Mouse (Mus musculus) heart, postnatal 10 days (tissue): ENCODE measurements around the gene Ilf2. TPM values are rescaled to one million over a fixed set of nuclear protein-coding genes. Genes with fewer than 3 reads are reported as not detected.

ENCODE experiments used
- DNase-seq, 2 experiments: peaks; one replicate each; pipeline ENCODE4 v3.0.0; 2021
- intact Hi-C: fragments of 180-260 bp; cut with DNase I; formaldehyde crosslinking; loops from one replicate; pipeline ENCODE4 v1.15.1; 2025
- total RNA-seq, 2 experiments: library from RNA; stranded (reverse); gene quantifications; 2 replicates each; pipeline ENCODE4 v1.2.3; 2021

Gene Ilf2
- total RNA-seq, 2 experiments from 2014 or later, result 55.3 to 57.5 TPM

- no peak for DNase-seq
- intact Hi-C loops, result no loop called here
Measured at GRCm38 (mm10) chr3:90505216-90505615, 29.3 kb downstream of the Ilf2 start.

DNA sequence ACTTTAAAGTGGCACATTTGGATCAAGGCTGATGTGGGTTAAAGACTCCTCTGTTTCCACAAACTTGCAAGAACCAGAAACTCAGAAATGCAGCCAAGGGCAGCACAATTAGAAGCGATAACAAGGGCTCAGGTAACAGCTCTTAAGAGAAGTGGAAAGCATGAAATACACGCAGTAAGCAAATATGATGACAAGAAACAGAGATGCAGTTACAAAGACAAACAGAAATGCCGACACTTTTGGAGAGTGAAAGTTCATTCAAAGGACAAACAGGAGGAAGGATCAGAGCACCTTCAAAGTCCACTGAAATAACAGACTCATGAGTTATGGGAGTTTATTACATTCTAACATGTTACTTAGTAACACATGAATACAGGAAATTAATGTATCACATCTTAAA is 30.4 kb downstream of the Ilf2 start:
- intact Hi-C loops, result no loop called here
- DNase-seq, result no peak

DNA sequence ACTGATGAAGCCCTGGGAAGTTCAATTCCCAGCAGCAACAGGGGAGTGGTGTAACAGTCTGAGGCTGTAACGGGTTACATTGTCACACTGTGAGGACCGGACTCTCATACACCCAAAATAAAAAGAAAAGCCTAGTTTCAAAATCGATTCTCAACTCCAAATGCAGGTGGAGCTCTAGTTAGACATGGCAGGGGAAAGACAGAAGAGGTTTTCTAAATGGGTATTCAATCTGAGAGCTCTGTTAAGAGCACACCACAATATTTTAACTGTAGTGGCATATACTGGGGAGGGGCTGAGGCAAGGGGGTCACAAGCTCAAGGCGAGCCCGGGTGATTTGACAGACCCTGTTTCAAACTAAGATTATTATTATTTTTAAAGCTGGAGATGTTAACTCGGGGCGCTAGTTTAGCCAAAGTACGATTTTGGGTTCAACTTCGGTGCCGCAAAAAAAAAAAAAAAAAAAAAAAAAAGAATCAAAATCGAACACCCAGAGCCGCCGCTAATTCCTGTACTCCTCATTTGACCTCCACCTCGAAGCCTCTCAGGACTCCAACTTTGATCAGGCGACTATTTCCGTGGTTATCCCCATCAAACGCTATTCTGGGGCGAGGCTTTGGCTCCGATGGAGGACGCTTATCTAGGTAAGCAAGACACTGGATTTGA is 32.5 kb downstream of the Ilf2 start:
- intact Hi-C loops, result no loop called here
- DNase-seq, result peak in 1 of 2 experiments; percentile 19

GRCm38 (mm10) chr3:90508950-90509746 is 33.2 kb downstream of the Ilf2 start, which contains the start of gene Chtop:
Chtop (minus strand) TSS chr3:90509498.
- DNase-seq, result peak; percentile 100
- intact Hi-C loops, result no loop called here

DNA sequence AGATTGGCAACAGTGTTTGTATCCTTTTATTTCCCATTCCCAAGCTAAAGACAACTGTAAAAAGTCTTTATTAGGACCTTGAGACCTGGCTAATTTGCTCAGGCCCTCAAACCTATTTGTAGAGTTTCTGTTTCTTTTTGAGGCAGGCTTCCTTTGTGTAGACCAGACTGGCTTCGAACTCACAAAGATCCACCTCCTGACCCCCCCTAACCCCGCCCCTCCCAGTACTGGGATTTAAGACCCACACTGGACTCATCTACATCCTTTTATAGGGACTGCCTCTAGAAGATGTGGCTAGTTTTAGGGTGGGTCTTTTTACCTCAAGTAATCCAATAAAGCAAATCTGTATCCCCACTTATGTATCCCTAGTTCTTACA is 33.8 kb downstream of the Ilf2 start:
- intact Hi-C loops, result no loop called here
- no peak for DNase-seq

DNA sequence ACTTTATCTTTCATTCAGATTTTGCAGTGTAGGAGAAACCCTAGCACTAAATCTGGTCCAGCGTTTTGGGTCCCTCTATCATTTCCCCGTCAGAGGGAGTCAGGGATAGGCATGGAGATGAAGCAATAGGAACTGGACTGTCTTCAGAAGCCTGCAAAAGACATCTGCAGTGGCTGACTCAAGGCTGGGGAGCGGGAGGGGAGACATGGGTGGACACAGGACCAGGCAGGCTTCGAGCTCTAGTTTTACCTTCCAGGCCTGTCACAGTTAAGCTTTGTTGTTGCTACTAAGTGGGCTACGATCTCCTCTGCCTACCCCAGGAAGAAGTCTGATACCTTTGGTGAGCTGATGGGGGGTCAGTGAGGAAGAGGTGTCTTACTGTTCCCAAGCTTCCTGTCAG is 36.4 kb downstream of the Ilf2 start:
- intact Hi-C loops, result no loop called here
- DNase-seq, result no peak

DNA sequence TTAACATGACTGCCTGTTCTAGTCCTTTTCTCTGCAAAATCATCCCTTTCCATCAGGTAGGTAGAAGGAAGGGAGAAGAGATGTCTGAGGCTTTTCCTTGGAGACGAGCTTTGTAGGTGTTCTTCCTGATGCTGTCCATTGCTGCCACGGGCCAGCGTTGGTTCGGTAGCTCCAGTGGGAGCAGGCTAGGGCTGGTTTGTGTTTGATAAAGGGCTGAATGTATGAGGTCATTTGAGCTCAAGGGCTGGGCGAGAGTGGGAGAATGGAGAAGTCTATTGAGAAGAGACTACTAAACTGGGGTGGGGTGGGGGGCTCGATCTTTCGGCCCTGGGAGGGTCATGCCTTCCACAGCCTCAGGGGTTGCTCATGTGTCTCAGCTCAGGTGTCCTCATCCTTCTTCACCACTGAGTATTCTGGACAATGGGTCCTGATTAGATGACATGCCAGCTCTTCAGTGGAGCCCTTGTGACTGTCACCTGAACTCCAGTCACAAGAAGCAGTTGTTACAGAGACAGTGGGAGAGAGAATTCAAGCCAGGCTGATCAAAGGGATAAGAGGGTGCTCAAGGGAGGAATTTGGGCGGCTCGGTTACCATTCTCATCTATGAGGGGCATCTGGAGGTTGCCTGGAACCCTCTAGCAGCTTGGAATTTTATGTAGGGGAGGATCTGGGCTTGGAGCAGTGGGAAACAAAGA is 37.2 kb downstream of the Ilf2 start:
- intact Hi-C loops, result no loop called here
- DNase-seq, result peak in 1 of 2 experiments; percentile 26

- intact Hi-C loops, result no loop called here
- peak; percentile 83 to 87 for DNase-seq
Measured at GRCm38 (mm10) chr3:90513796-90514590, 38.1 kb downstream of the Ilf2 start, which contains the start of the genes S100a1 and S100a13. S100a1 (minus strand) TSS chr3:90514392. S100a13 (plus strand) TSS chr3:90514435.

DNA sequence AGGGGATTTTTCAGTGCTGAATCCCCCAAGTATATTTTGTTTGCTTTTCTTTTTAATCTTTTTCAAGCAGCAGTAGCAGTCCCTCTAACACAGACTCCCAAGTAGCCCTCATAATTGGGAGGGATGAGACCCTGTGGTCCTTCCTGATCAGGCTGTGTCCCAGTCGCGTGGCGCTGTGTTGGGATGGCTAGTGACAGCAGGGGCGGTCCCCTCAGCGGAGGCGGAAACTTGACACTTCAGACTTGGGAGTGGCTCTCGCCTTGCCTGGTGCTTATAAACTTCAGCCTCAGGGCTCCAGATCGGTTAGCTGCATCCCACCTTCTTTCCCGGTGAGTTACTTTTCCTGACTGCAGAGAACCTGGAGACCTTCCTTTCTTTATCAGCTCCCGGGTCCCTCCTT is 38.8 kb downstream of the Ilf2 start:
- intact Hi-C loops, result no loop called here
- peak; percentile 84 for DNase-seq

- peak; percentile 46 to 47 for DNase-seq
- intact Hi-C loops, result no loop called here
Measured at GRCm38 (mm10) chr3:90515242-90515641, 39.3 kb downstream of the Ilf2 start.

DNA sequence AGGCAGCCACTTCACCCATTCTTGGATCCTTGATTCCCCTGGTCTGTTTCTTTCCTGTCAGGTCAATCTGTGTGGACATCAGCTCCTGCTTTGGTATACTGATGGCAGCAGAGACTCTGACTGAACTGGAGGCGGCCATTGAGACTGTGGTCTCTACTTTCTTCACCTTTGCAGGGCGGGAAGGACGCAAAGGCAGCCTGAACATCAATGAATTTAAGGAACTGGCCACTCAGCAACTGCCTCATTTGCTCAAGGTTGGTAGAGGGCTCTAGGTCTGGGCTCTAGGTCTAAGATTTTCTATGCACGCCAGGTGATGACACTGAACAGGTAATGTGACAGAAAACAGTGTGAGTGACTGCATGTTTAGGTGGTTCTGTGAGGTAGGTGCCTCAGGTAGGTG is 39.9 kb downstream of the Ilf2 start:
- intact Hi-C loops, result no loop called here
- DNase-seq, result no peak

DNA sequence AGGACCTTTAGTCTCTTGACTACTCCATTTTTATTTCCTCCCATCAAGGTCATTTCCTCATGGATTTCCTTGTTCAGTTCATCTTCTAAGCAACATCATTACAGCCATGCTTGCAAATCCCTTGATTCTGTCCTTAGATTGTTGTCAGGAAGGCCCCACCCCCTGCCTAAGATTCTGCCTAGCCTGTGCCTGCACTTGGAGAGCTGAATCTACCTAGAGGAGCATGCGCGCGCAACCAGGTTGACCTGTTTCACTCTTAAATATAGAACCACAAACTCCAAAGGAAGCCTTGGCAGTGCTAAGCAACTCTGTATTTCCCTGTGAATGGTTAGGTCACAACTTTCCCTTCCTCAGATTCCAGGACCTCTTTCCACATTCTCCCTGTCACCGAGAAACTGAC is 41.8 kb downstream of the Ilf2 start:
- intact Hi-C loops, result no loop called here
- no peak for DNase-seq

GRCm38 (mm10) chr3:90525421-90525820 is 49.5 kb downstream of the Ilf2 start:
- intact Hi-C loops, result loop anchor here (1.0 to 2.0 kb wide), 2 partner anchors 49 to 90 kb away; no protein-coding TSS in a partner anchor
- DNase-seq, result peak; percentile 80

DNA sequence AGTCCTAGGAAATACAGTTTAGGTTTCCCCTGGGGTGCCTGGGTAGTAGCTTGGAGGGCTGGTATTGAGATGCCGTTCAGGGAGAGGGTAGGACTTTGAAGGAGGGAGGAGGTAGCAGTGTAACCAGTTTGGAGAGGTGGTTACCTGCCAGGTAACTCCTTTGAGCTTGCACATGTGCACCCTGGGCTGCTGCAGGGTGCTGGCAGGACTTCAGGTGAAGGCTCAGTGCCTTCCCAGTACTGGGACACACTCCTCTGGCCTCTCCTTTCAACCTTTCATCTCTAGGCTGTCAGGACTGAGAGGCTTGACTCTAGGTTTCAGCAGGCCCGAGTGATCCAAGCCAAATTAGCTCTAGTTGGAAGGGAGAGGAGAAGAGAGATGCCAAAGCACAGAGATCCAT is 50.1 kb downstream of the Ilf2 start:
- intact Hi-C loops, result no loop called here
- no peak for DNase-seq

DNA sequence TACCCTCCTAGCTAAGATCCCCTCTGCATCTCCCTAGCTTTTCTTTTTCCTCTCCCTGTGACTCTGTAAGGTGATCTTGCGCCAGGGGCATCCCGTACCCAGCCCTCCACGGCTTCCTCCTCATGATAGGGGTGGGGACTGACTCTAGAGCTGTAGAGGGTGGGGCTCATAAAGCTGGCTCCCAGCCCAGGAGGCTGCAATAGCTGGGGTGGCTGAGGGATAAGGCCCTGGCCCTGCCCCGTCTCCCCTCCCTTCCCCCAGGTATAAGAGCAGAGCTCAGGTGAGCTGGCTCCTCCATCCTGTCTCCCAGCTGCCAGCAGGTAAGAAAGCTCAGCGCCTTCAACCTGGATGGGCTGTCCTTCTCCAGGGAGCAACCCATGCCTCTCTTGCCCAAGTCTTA is 50.7 kb downstream of the Ilf2 start, which contains the start of gene S100a14:
TSS of gene S100a14 (plus strand) at position 277 of the 400 bp plus-strand sequence.
- intact Hi-C loops, result no loop called here
- no peak for DNase-seq

GRCm38 (mm10) chr3:90527291-90527873 is 51.5 kb downstream of the Ilf2 start:
- DNase-seq, result no peak
- intact Hi-C loops, result no loop called here

- intact Hi-C loops, result no loop called here
- DNase-seq, result no peak
Measured at GRCm38 (mm10) chr3:90531713-90532112, 55.8 kb downstream of the Ilf2 start.

DNA sequence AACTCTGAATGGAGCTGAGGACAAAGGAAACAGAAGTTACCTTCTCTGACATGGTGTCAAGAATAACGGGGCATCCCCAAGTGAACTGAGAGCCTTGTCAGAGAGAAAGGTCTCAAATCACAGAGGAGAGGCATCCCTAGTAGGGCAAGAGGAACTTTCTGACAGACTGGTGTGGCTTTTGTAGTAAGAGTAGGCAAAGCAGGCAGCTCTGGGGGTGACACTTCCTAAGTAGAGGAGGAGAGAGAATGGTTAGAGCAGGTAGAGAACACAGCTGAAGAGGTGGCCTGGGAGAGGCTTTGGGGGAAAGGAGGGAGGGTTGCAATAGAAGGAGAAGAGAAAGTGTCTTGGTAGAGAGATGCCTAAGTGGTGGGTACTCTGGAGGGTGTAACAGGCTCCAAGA is 59.5 kb downstream of the Ilf2 start:
- DNase-seq, result no peak
- intact Hi-C loops, result no loop called here

DNA sequence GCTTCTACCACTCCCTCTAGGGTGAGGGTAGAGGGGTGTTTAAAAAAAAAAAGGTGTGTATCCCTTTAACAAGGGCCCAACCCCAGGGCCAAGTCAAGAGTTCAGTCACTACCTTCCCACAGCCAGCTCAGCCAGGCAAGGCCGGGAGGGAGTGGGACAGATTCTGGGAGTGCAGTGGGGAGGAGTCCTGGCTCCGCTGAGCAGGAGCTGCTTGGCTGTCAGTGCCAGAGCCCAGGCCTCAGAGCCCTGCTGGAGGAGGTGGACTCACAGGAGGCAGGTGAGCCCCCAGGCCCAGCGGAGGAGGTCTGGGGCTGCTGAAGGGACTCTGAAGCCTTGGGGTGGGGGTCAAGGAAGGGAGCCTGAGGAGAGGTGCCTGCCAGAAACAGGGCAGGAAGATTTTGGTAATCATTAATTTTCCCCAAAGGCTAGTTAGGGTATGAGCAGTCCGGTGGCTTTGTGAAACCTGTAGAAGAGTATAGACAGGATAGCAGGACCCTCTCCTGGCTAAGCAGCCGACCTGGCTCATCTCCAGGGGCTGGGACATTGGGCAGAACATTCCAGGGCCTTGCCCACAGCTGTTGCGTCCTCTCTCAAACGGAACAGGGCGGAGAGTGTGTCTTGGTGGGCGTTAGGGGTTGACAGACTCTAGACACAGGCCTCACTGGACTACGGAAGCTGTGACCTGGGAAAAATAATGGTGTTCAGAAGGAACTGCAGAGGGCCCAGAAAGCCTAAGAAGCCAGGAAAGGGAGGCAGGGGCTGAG is 61.4 kb downstream of the Ilf2 start, which contains the start of gene S100a16:
TSS of gene S100a16 (plus strand) at position 114 of the 764 bp plus-strand sequence.
- DNase-seq, result peak; percentile 87
- intact Hi-C loops, result no loop called here
